Mouse (Mus musculus) neural tube, embryonic 15.5 days (tissue): ENCODE measurements around the gene Bcdin3d. TPM values are rescaled to one million over a fixed set of nuclear protein-coding genes. Genes with fewer than 3 reads are reported as not detected.
A peak's percentile ranks its signal among the peaks of the same experiment; 100 is the strongest.

Source experiments
- ATAC-seq: fragments of 200-750 bp; cut with Nextera tagmentation; 2 replicates; pipeline ENCODE4 v1.8.0; 2017; ENCODE audit warnings: mild to moderate bottlenecking, moderate TSS enrichment, moderate library complexity; ENCODE audit not compliant: low FRiP score
- H3K27ac ChIP-seq: fragments of 300-500 bp; sonication (generic); replicated peaks from 2 replicates; pipeline ENCODE4 v1.5.1; 2015; ENCODE audit warnings: mild to moderate bottlenecking, inconsistent platforms
- H3K27me3 ChIP-seq: fragments of 300-500 bp; sonication (generic); replicated peaks from 2 replicates; pipeline ENCODE4 v1.6.1; 2015; ENCODE audit warnings: inconsistent platforms
- H3K36me3 ChIP-seq: fragments of 300-500 bp; sonication (generic); 2 replicates; pipeline ENCODE4 v1.6.1; 2015; ENCODE audit warnings: inconsistent platforms
- H3K4me1 ChIP-seq: fragments of 300-500 bp; sonication (generic); 2 replicates; pipeline ENCODE4 v1.6.1; 2015; ENCODE audit warnings: inconsistent platforms
- H3K4me2 ChIP-seq: fragments of 300-500 bp; sonication (generic); 2 replicates; pipeline ENCODE4 v1.6.1; 2015; ENCODE audit warnings: inconsistent platforms, mild to moderate bottlenecking, moderate library complexity
- H3K4me3 ChIP-seq: fragments of 300-500 bp; sonication (generic); replicated peaks from 2 replicates; pipeline ENCODE4 v1.5.1; 2015; ENCODE audit warnings: mild to moderate bottlenecking, inconsistent platforms
- H3K9ac ChIP-seq: fragments of 300-500 bp; sonication (generic); replicated peaks from 2 replicates; pipeline ENCODE4 v1.6.1; 2015; ENCODE audit warnings: mild to moderate bottlenecking, inconsistent platforms
- H3K9me3 ChIP-seq: fragments of 300-500 bp; sonication (generic); replicated peaks from 2 replicates; pipeline ENCODE4 v1.6.1; 2016; ENCODE audit warnings: inconsistent platforms
- WGBS: fragments of 180-500 bp; shearing (Covaris S2); methylation state at CpG from one replicate; pipeline ENCODE4 v1.1.7; 2015; ENCODE audit warnings: mixed read lengths; 5-methylcytosine and 5-hydroxymethylcytosine counted together
- polyA plus RNA-seq: library from polyadenylated mRNA; unstranded; fragments of >200 nt; fragmentation: Nextera tagmentation; extraction: Ambion mirVana; gene quantifications from 2 replicates; pipeline ENCODE4 v1.2.1, GENCODE M21; 2015

Bcdin3d gene
- polyA plus RNA-seq, 1 experiment from 2014 or later: 17.0 TPM

GRCm38 (mm10) chr15:99471677-99472063 is 2.9 kb downstream of the Bcdin3d start:
- Histone ChIP-seq H3K36me3 (0 out of 2 replicates have a peak, but pooled peaks cover 3% of the 10 kb centered on the region), H3K4me1 (peaks cover 20% of the 10 kb centered on the region), H3K27ac (no peak overlapping the region), H3K4me3 (no peak overlapping the region), H3K9me3 (no peaks in the 10 kb centered on the region), H3K4me2 (no peak overlapping the region), H3K27me3 (no peaks in the 10 kb centered on the region), H3K9ac (no peak overlapping the region)
- no peak for ATAC-seq
- WGBS: 76% methylated on average over 14 of the region's 14 CpGs

GRCm38 (mm10) chr15:99470971-99471676 is 3.4 kb downstream of the Bcdin3d start:
- Histone ChIP-seq H3K4me2 (peak overlapping the region; percentile 17; the same call in 1 of the 2 replicates), H3K27me3 (no peaks in the 10 kb centered on the region), H3K36me3 (0 out of 2 replicates have a peak, but pooled peaks cover 3% of the 10 kb centered on the region), H3K27ac (peak overlapping the region; percentile 7; the same call in 1 of the 2 replicates), H3K9ac (no peak overlapping the region; the same call in 1 of the 2 replicates), H3K9me3 (no peaks in the 10 kb centered on the region), H3K4me3 (no peak overlapping the region), H3K4me1 (peaks cover 20% of the 10 kb centered on the region)
- no peak for ATAC-seq
- 61% methylated on average over 17 of the region's 17 CpGs for WGBS

- no peaks in the 10 kb centered on the region for H3K9me3 ChIP-seq
- no peak overlapping the region for H3K4me3 ChIP-seq
- WGBS: 83% methylated on average over 31 of the region's 31 CpGs
- H3K9ac ChIP-seq: no peak overlapping the region
- ATAC-seq: no peak
- H3K36me3 ChIP-seq: 0 out of 2 replicates have a peak, but pooled peaks cover 3% of the 10 kb centered on the region
- H3K4me1 ChIP-seq: peaks cover 20% of the 10 kb centered on the region
- no peaks in the 10 kb centered on the region for H3K27me3 ChIP-seq
- H3K27ac ChIP-seq: 0 out of 2 replicates have a peak overlapping the region, but pooled peaks have one; percentile 7
- H3K4me2 ChIP-seq: 0 out of 2 replicates have a peak overlapping the region, but pooled peaks have one; percentile 17
Observed at GRCm38 (mm10) chr15:99470224-99470761, 4.2 kb downstream of the Bcdin3d start.

- peaks cover 16% of the 10 kb centered on the region for H3K4me1 ChIP-seq
- no peaks in the 10 kb centered on the region for H3K9me3 ChIP-seq
- ATAC-seq: no peak
- no peak overlapping the region for H3K27ac ChIP-seq
- H3K27me3 ChIP-seq: no peaks in the 10 kb centered on the region
- 0 out of 2 replicates have a peak, but pooled peaks cover 3% of the 10 kb centered on the region for H3K36me3 ChIP-seq
- H3K4me2 ChIP-seq: no peak overlapping the region
- no peak overlapping the region for H3K4me3 ChIP-seq
- H3K9ac ChIP-seq: no peak overlapping the region
- 95% methylated on average over 4 of the region's 4 CpGs for WGBS
Observed at GRCm38 (mm10) chr15:99469736-99470135, 4.8 kb downstream of the Bcdin3d start.

DNA sequence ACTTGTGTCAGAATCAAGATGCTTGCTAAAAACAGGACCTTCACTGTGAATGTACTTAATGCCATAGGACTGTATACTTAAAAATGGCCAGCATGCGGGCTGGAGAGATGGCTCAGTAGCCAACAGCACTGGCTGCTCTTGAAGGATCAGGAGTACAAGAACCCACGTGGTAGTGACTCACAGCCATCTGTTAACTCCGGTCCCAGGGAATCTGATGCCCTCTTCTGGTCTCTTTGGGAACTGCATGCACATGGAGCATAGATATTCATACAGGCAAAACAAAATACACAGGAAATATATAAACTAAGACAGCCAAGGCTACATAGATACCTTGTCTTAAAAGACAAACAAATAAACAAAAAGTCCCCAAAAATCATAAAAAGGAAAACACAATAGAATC is 5.5 kb downstream of the Bcdin3d start:
- Histone ChIP-seq H3K9ac (no peak overlapping the region), H3K4me2 (no peak overlapping the region), H3K36me3 (0 out of 2 replicates have a peak, but pooled peaks cover 3% of the 10 kb centered on the region), H3K9me3 (no peaks in the 10 kb centered on the region), H3K4me1 (peaks cover 14% of the 10 kb centered on the region), H3K4me3 (no peak overlapping the region), H3K27ac (no peak overlapping the region), H3K27me3 (no peaks in the 10 kb centered on the region)
- WGBS: 45% methylated on average over 3 of the region's 3 CpGs
- ATAC-seq: no peak

DNA sequence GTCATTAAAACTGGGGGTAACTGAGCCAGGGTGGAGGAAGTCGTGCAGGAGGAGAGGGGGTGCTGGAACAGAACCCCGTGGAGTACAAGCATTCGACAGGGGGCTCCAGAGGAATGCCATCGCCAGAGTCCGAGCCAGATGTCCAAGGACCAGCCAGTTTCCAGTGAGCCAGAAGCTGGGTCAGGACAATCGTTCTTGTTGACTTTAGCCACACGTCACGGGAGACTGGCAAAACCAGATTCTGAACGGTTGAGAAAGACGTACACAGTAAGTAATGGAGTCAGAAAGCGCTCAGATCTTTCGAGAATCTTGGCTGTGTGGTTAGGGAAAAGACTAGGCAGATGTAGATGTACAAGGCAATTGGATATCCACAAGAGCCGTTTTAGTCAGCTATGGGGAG is 11.3 kb downstream of the Bcdin3d start:
- no peak for ATAC-seq
- whole genome bisulfite sequencing: 78% methylated on average over 13 of the region's 13 CpGs
- no peak overlapping the region for H3K27ac ChIP-seq
- no peak overlapping the region for H3K4me2 ChIP-seq
- no peak overlapping the region for H3K4me3 ChIP-seq
- H3K9me3 ChIP-seq: no peaks in the 10 kb centered on the region
- peaks cover 9% of the 10 kb centered on the region for H3K4me1 ChIP-seq
- no peaks in the 10 kb centered on the region for H3K27me3 ChIP-seq
- no peak overlapping the region for H3K9ac ChIP-seq
- no peaks in the 10 kb centered on the region for H3K36me3 ChIP-seq

GRCm38 (mm10) chr15:99457606-99458401 is 16.7 kb downstream of the Bcdin3d start, which contains the start of gene Nckap5l:
TSS of gene Nckap5l (minus strand) at chr15:99457748.
- H3K27ac ChIP-seq: peak within 1 kb of the TSS; percentile 96
- peak within 1 kb of the TSS; percentile 98 for H3K4me3 ChIP-seq
- peak within 1 kb of the TSS; percentile 81 for H3K4me2 ChIP-seq
- no peaks in the 10 kb centered on the region for H3K36me3 ChIP-seq
- ATAC-seq: peak; percentile 96
- H3K27me3 ChIP-seq: no peaks in the 10 kb centered on the region
- H3K4me1 ChIP-seq: peaks cover 50% of the 10 kb centered on the region
- H3K9me3 ChIP-seq: no peaks in the 10 kb centered on the region
- under 1% methylated on average over 42 of the region's 45 CpGs for WGBS
- H3K9ac ChIP-seq: peak within 1 kb of the TSS; percentile 77

DNA sequence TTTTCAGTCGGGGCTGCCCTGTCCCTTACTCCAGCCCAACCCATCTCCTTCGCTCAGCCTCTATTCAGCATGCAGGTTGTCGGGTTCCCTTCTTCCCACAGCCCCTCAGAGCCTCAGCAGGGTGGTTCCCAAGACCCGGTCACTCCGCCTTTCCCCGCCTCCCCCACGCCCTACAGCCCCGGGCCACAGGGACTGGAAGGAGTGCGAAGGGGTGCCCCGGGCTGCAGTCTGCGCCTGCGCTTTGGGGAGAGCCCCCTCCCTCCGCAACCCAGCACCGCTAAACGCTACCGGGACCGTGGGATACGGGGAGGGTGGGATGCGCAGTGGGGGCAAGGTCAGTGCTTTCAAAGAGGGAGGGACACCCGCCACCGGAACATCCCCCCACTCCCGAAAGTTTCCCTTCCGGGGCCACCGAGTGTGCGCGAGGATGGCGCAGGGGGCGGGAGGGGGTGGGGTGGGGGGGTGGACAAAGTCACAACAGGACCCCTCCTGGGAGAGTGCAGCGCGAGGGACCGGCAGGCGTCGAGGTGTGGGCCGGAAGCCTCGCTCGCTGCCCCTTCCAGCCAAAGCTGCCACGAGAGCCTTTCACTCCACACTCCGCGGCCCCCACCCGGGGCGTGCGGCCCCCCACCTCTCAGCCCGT is 17.4 kb downstream of the Bcdin3d start:
- Histone ChIP-seq H3K36me3 (peaks cover 3% of the 10 kb centered on the region), H3K4me1 (peaks cover 57% of the 10 kb centered on the region), H3K4me2 (peak overlapping the region; percentile 81), H3K27ac (peak overlapping the region; percentile 96), H3K9me3 (no peaks in the 10 kb centered on the region), H3K9ac (peak overlapping the region; percentile 77), H3K27me3 (no peaks in the 10 kb centered on the region), H3K4me3 (peak overlapping the region; percentile 98)
- ATAC-seq: peak; percentile 85
- WGBS: under 1% methylated on average over 38 of the region's 43 CpGs

DNA sequence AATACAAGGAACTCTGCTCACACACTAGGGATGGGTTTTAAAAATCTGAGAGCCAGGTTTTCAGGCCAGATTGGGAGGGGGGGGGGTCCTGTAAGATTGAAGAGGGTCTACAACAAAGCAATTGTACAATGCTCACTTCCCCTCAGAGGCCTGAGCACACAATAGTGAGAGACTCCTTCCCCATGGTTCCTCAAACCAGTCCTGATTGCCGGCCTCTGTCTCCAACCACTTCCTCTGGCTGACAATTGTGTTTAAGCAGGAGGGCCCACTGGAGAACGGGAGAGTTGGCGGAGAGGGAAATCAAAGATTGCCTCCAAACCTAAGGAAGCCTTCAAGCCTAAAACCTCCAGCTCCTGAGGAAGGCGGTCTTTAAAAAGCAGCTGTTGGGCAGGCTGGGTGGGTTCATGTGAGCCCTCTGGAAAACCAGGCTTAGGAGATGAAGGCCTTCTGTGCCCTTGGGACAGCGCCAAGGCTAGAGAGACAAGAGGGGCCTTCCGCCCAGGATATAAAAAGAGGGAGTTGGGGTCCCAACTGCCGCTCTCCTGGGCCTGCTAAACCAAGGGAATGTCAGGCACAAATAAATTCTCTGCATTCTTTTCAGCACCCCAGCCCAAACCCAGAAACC is 18.1 kb downstream of the Bcdin3d start:
- Histone ChIP-seq H3K36me3 (peaks cover 5% of the 10 kb centered on the region), H3K4me1 (peaks cover 59% of the 10 kb centered on the region), H3K9me3 (no peaks in the 10 kb centered on the region), H3K27ac (peak overlapping the region; percentile 96), H3K27me3 (no peaks in the 10 kb centered on the region), H3K4me2 (peak overlapping the region; percentile 81), H3K4me3 (peak overlapping the region; percentile 98), H3K9ac (peak overlapping the region; percentile 77)
- no peak for ATAC-seq
- 7% methylated on average over 7 of the region's 7 CpGs for WGBS

GRCm38 (mm10) chr15:99455415-99455814 is 19.1 kb downstream of the Bcdin3d start:
- H3K27ac ChIP-seq: peak overlapping the region; percentile 96; the same call in 1 of the 2 replicates
- peaks cover 8% of the 10 kb centered on the region for H3K36me3 ChIP-seq
- no peaks in the 10 kb centered on the region for H3K27me3 ChIP-seq
- 86% methylated on average over 3 of the region's 3 CpGs for WGBS
- no peak for ATAC-seq
- peak overlapping the region; percentile 81 for H3K4me2 ChIP-seq
- 0 out of 2 replicates have a peak overlapping the region, but pooled peaks have one; percentile 10 for H3K9ac ChIP-seq
- no peaks in the 10 kb centered on the region for H3K9me3 ChIP-seq
- H3K4me1 ChIP-seq: peaks cover 59% of the 10 kb centered on the region
- H3K4me3 ChIP-seq: peak overlapping the region; percentile 98
